Mouse (Mus musculus) liver, adult (tissue): ENCODE data around the gene Kif17.

Experiments used
- GATA4 ChIP-seq: IDR thresholded peaks from 2 replicates; pipeline ENCODE4 v1.6.1; 2014; ENCODE audit warnings: mild to moderate bottlenecking, low read length; ENCODE audit not compliant: insufficient replicate concordance

The Kif17 gene

DNA sequence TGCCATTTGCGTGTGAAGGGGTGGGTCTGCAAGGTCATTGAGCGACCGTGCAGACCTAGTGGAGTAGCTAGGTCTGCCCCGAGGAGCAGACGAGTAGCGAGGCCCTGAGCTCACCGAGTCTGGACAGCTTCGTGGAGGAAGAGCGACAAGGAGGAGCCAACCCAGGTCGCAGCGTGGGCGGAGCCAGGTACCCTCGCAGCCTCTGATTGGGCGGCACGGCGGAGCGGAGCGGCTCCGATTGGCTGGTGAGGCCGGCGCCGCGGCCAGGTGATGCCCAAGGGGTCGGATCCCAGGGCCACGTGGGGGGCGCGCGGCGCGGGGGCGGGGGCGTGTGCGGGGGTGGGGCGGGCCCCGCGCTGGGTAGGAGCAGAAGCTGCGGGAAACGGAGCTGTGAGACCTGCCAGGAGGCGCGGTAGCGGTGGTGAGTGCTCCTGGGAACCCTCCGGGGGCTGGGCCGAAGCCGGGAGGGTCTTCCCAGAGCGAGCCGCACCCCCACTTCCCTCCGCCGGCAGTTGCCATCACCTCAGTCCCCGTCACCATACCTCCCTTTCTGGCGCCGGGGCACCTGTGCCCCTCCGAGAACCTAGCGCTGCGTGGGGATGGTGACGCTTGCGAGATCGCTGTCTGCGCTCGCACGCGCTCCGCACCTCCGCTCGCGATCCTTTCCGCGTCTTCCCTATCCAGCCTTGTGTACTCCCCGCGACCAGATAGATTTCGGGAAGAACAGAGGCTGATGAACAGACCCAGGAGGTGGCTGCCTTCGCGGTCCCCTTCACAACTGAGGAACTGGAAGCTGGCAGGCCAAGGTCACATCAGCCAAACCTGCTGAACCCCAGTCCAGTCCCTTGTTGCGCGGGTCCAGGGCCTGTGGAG lies at the start of gene Kif17, which contains the start of gene Sh2d5:
Gene Kif17, plus strand, starts transcription at position 348 of the 873 bp plus-strand sequence.
Gene Sh2d5, plus strand, starts transcription at position 316 of the 873 bp plus-strand sequence.
- no peak for TF ChIP-seq GATA4

DNA sequence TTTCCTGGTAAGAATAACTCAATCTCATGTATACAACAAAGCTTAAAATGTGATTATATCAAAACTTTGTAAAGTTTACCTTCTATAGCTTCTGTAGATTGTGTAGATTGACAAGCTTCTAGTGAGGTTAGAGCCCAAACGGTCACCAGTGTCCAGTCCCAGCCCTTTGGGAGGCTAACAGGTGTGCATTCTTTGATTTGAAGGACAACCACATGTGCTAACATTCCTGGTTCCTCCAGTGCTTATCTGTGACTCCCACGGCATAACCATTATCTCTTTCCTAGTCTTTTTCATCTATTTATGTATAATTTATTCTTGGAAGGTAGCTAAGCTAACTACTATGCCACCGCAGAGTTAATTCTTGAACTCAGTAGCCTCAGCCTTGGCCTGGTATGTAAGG lies 49.5 kb upstream of the Kif17 start:
- TF ChIP-seq GATA4 = no peak

GRCm38 (mm10) chr4:138201696-138202095 lies 48.5 kb upstream of the Kif17 start:
- no peak for TF ChIP-seq GATA4

DNA sequence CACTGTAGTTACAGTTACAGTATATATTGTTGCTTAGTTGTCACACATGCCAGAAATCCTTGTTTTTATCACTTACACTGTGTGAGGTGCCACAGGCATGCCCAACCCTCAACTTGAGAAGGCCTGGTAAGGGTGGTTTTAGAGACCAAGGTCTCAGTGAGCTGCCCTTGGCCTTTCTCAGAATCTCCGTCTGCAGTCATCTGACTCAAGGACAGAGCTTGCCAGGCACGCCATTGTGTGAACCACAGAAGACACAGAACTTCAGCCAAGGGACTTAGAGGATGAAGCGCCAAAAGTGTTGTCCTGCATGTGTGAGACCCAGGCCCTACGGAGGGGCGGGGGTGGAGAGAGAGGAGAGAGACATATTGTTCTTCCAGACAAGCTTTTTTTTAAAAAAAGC lies 40.1 kb upstream of the Kif17 start:
- no peak for TF ChIP-seq GATA4

DNA sequence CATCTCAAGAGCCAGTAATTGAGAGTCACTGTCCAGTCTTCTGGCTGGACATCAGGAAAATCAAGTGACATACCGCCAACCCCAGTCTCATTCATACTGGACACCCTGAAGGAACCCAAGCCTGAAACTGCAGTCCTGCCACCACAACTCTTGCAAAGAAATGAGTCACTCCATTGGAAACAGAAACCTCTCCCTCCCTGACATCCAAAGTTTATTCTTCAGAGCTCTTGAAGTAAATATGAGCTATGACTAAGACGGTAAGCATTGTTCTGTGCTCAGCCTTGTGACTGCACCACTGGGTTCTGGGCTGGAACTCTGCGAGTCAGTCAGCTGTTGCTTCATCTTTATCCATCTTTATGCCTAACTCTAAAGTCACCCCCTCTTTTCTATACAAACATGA lies 36.4 kb upstream of the Kif17 start:
- no peak for TF ChIP-seq GATA4

GRCm38 (mm10) chr4:138215671-138216199 lies 34.5 kb upstream of the Kif17 start:
- no peak for TF ChIP-seq GATA4

DNA sequence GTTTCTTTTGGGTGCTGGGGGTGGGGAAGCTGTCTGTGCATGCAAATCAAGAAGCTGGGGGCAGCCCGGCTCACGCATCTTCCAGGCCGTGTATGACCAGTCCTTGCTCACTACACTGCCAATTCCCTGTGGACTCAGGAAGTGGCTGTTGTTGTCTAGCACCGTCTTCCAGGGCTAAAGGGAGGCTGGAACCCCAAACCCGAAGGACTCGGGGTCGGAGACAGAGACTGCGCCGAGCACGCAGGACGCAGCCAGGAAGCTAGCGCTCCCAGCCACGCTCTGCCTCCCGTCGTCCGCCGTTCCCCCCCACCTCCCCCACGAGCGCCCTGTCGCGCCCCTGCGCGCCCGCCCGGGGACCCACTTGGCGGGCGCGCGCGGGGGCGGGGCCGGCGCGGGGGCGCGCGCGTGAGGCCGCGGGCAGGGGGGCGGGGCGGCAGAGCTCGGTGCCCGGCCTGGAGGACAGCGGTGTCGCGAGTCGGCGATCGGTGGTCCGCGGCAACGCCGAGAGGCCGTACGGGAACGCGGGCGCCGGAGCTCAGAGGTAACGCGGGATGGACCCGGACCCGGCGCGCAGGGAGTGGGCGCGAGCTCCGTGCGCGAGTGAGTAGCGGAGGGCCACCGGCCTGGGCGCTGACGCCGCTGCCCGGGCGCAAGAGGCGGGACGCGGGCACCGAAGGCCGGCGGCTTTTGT lies 33.9 kb upstream of the Kif17 start, which contains the start of gene Hp1bp3:
Gene Hp1bp3, plus strand, starts transcription at position 97 of the 691 bp plus-strand sequence.
- TF ChIP-seq GATA4 = no peak

- TF ChIP-seq GATA4 = no peak
Measured at GRCm38 (mm10) chr4:138216891-138217392, 33.3 kb upstream of the Kif17 start.

- no peak for TF ChIP-seq GATA4
Measured at GRCm38 (mm10) chr4:138217441-138217840, 32.8 kb upstream of the Kif17 start.

GRCm38 (mm10) chr4:138217951-138218685 lies 32.1 kb upstream of the Kif17 start:
- TF ChIP-seq GATA4 = no peak

DNA sequence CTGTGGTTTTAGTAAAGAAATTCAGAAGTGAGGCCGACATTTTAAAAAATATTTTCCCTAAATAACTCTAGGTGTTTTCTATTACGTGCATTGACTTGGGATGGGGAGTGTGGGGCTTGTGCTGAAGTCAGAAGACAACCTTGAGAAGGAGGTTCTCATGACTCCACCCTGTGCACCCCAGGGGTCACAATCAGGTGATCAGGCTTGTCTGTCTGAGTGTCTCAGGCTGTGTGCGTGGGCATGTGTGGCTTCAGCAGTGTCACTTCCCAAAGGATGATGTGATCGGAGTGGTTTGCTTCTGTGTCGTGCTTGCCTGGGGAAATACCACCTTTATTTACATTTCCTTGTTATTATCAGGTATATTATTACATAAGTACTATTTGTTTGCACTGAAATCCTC lies 30.9 kb upstream of the Kif17 start:
- TF ChIP-seq GATA4 = no peak

DNA sequence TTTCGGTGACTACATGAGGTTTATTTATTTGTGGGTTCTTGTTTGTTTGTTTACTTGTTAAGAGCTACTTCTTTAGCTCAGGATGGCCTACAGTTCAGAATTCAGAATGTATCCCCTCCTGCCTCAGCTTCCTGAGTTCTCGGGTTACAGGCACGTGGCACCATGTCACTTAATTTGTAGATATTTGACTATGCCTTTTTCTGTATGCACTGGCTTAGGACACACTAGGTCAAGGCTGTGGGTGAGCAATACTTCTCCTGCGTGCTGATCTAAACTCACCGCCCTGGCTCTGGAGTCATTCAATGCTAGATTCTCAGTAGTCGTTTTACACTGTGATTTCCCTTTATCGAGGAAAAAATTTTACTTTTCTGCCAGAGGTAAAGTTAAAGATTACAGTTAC lies 29.5 kb upstream of the Kif17 start:
- TF ChIP-seq GATA4 = no peak

DNA sequence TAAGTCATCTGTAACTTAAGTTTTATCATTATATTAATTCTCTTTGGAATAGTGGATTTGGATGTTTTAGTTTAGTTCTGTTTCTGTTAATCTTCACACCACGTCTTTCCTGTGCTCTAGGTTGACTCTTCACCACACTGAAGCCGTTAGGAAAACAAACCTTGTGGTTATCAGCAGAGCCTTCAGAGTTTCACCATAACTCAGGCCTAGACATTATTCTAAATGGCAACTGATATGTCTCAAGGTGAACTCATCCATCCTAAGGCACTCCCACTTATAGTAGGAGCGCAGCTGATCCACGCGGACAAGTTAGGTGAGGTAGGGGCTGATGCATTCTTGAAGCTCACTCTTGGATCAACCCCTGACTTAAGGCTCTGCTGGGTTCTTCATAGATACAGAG lies 28.8 kb upstream of the Kif17 start:
- TF ChIP-seq GATA4 = no peak

DNA sequence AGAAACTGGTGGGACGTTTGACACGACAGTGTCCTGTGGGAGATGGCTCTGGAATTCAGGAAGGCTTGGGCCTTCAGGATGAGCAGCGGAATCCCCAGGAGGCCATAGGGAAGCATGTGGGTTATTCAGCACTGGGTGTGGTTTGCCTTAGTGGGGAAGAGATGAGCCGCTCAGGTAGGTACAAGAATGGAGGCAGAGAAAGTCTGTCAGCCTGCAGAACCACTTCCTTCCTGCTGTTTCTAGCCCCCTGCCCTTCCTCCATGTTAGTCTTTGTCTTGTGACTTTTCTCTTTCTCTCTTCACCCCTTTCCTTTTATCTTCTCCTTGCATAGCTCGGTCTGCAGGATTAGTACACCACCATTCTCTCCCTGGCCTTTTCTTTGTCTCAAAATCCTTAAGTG lies 27.8 kb upstream of the Kif17 start:
- TF ChIP-seq GATA4 = no peak

- no peak for TF ChIP-seq GATA4
Measured at GRCm38 (mm10) chr4:138223623-138224022, 26.6 kb upstream of the Kif17 start.
